Mouse (Mus musculus) limb, embryonic 14.5 days (tissue): ENCODE results near the gene Asb5. TPM values are rescaled to one million over a fixed set of nuclear protein-coding genes. Genes with fewer than 3 reads are reported as not detected.

Experiments
- ATAC-seq: fragments of 200-750 bp; cut with Nextera tagmentation; 2 replicates; pipeline ENCODE4 v1.8.0; 2017; ENCODE audit warnings: low read depth, moderate number of reproducible peaks, moderate TSS enrichment; ENCODE audit not compliant: low FRiP score
- DNase-seq: peaks from one replicate; pipeline ENCODE4 v3.0.0-alpha.2; 2015; ENCODE audit warnings: low spot score
- H3K27ac ChIP-seq: fragments of 300-500 bp; sonication (generic); replicated peaks from 2 replicates; pipeline ENCODE4 v1.5.1; 2014; ENCODE audit warnings: low read depth, mild to moderate bottlenecking, low read length, moderate library complexity, mixed read lengths
- H3K27me3 ChIP-seq: fragments of 300-500 bp; sonication (generic); 2 replicates; pipeline ENCODE4 v1.6.1; 2014; ENCODE audit warnings: low read length, mixed read lengths; ENCODE audit not compliant: control insufficient read depth, insufficient read depth
- H3K36me3 ChIP-seq: fragments of 300-500 bp; sonication (generic); 2 replicates; pipeline ENCODE4 v1.6.1; 2014; ENCODE audit warnings: mild to moderate bottlenecking, low read length, moderate library complexity, mixed read lengths; ENCODE audit not compliant: control insufficient read depth, insufficient read depth
- H3K4me1 ChIP-seq: fragments of 300-500 bp; sonication (generic); 2 replicates; pipeline ENCODE4 v1.6.1; 2014; ENCODE audit warnings: antibody characterized with exemption, low read length, mixed read lengths; ENCODE audit not compliant: control insufficient read depth, insufficient read depth
- H3K4me2 ChIP-seq: fragments of 300-500 bp; sonication (generic); replicated peaks from 2 replicates; pipeline ENCODE4 v1.6.1; 2014; ENCODE audit warnings: low read depth, mild to moderate bottlenecking, low read length, moderate library complexity; ENCODE audit not compliant: severe bottlenecking
- H3K4me3 ChIP-seq: fragments of 300-500 bp; sonication (generic); replicated peaks from 2 replicates; pipeline ENCODE4 v1.5.1; 2014; ENCODE audit warnings: low read length
- H3K9ac ChIP-seq: fragments of 300-500 bp; sonication (generic); 2 replicates; pipeline ENCODE4 v1.6.1; 2014; ENCODE audit warnings: mild to moderate bottlenecking, low read depth, low read length, moderate library complexity; ENCODE audit not compliant: severe bottlenecking
- H3K9me3 ChIP-seq: fragments of 300-500 bp; sonication (generic); 2 replicates; pipeline ENCODE4 v1.6.1; 2016; ENCODE audit warnings: low read length; ENCODE audit not compliant: control insufficient read depth
- POLR2A ChIP-seq: fragments of 200-500 bp; IDR thresholded peaks from 2 replicates; pipeline ENCODE4 v1.8.0; 2012; ENCODE audit warnings: inconsistent platforms, mild to moderate bottlenecking, moderate library complexity, borderline replicate concordance; ENCODE audit not compliant: insufficient read depth, insufficient read length; ENCODE audit errors: extremely low read depth
- WGBS: fragments of 180-500 bp; shearing (Covaris S2); extraction: QIAGEN DNeasy Blood & Tissue Kit; methylation state at CpG from one replicate; pipeline ENCODE4 v1.1.7; 2014; 5-methylcytosine and 5-hydroxymethylcytosine counted together
- polyA plus RNA-seq, 2 experiments: library from polyadenylated mRNA; depleted of rRNA in 1 of 2; stranded (reverse) in 1 of 2; unstranded in 1 of 2; fragments of >200 nt; fragmentation: Nextera tagmentation in 1 of 2; extraction: Ambion mirVana in 1 of 2; gene quantifications; 2 replicates each; pipeline versions ENCODE4 v1.2.1 to v1.2.3; 2012 to 2014

Gene Asb5
- polyA plus RNA-seq, 2 experiments, result 1.3 to 6.4 TPM

- H3K4me1 ChIP-seq, result no peaks in the 10 kb centered on the region
- H3K27me3 ChIP-seq, result no peaks in the 10 kb centered on the region
- 76% methylated on average over 10 of the region's 10 CpGs for WGBS
- ATAC-seq (no peak), DNase-seq (no peak)
- H3K36me3 ChIP-seq, result peaks cover 32% of the 10 kb centered on the region
- no peak overlapping the region for H3K4me3 ChIP-seq
- H3K4me2 ChIP-seq, result no peak overlapping the region
- H3K9me3 ChIP-seq, result no peaks in the 10 kb centered on the region
- no peak overlapping the region for H3K27ac ChIP-seq
- TF ChIP-seq POLR2A, result no peak
- H3K9ac ChIP-seq, result no peak overlapping the region
Measured at GRCm38 (mm10) chr8:54518756-54519460, 10.5 kb upstream of the Asb5 start.

GRCm38 (mm10) chr8:54520516-54520915, 8.9 kb upstream of the Asb5 start:
- H3K36me3 ChIP-seq, result peaks cover 40% of the 10 kb centered on the region
- no peak overlapping the region for H3K4me2 ChIP-seq
- no peaks in the 10 kb centered on the region for H3K4me1 ChIP-seq
- no peak overlapping the region for H3K27ac ChIP-seq
- ATAC-seq, result no peak
- TF ChIP-seq POLR2A, result no peak
- no peak overlapping the region for H3K9ac ChIP-seq
- H3K27me3 ChIP-seq, result no peaks in the 10 kb centered on the region
- WGBS, result 77% methylated on average over 4 of the region's 4 CpGs
- H3K4me3 ChIP-seq, result no peak overlapping the region
- no peaks in the 10 kb centered on the region for H3K9me3 ChIP-seq
- DNase-seq, result no peak

GRCm38 (mm10) chr8:54525606-54526005, 3.8 kb upstream of the Asb5 start:
- peaks cover 45% of the 10 kb centered on the region for H3K36me3 ChIP-seq

GRCm38 (mm10) chr8:54526700-54527099, 2.7 kb upstream of the Asb5 start:
- Histone ChIP-seq H3K4me2 (no peak overlapping the region), H3K4me1 (peaks cover 14% of the 10 kb centered on the region), H3K27me3 (no peaks in the 10 kb centered on the region), H3K9ac (no peak overlapping the region), H3K4me3 (no peak overlapping the region), H3K36me3 (peaks cover 38% of the 10 kb centered on the region), H3K27ac (no peak overlapping the region), H3K9me3 (no peaks in the 10 kb centered on the region)
- 92% methylated on average over 6 of the region's 6 CpGs for whole genome bisulfite sequencing
- ATAC-seq (no peak), DNase-seq (no peak)
- no peak for TF ChIP-seq POLR2A

More at GRCm38 (mm10) chr8:54525606-54526005, 3.8 kb upstream of the Asb5 start:
- H3K9ac ChIP-seq, result no peak overlapping the region
- no peak overlapping the region for H3K4me3 ChIP-seq
- H3K4me1 ChIP-seq, result peaks cover 14% of the 10 kb centered on the region
- H3K27ac ChIP-seq, result no peak overlapping the region
- ATAC-seq (no peak), DNase-seq (no peak)
- no peak overlapping the region for H3K4me2 ChIP-seq
- TF ChIP-seq POLR2A, result no peak
- no peaks in the 10 kb centered on the region for H3K9me3 ChIP-seq
- H3K27me3 ChIP-seq, result no peaks in the 10 kb centered on the region
- WGBS, result 85% methylated on average over 2 of the region's 2 CpGs

GRCm38 (mm10) chr8:54528571-54528970, 809 bp upstream of the Asb5 start:
- Histone ChIP-seq H3K36me3 (peaks cover 22% of the 10 kb centered on the region), H3K27me3 (no peaks in the 10 kb centered on the region), H3K4me1 (peaks cover 14% of the 10 kb centered on the region), H3K27ac (no peak overlapping the region), H3K4me2 (peak overlapping the region; percentile 63), H3K9ac (peak overlapping the region; percentile 92), H3K4me3 (peak overlapping the region; percentile 97), H3K9me3 (no peaks in the 10 kb centered on the region)
- no peak for DNase-seq
- WGBS, result 37% methylated on average over 7 of the region's 7 CpGs
- no peak for TF ChIP-seq POLR2A
- no peak for ATAC-seq
